Mouse (Mus musculus) lung, postnatal 0 days (tissue): ENCODE measurements around the gene Rai1.

Source experiments
- CTCF ChIP-seq: IDR thresholded peaks from 2 replicates; pipeline ENCODE4 v1.5.1; 2016; ENCODE audit warnings: antibody characterized with exemption, mild to moderate bottlenecking
- EP300 ChIP-seq: IDR thresholded peaks from 2 replicates; pipeline ENCODE4 v1.6.1; 2016; ENCODE audit warnings: antibody characterized with exemption, mild to moderate bottlenecking, control low read depth

GRCm38 (mm10) chr11:60153936-60154335 lies 49.1 kb downstream of the Rai1 start:
- no peak for TF ChIP-seq CTCF
- TF ChIP-seq EP300, result no peak
